Mouse (Mus musculus) neural tube, embryonic 15.5 days (tissue): ENCODE measurements around the gene Xlr3a. TPM values are rescaled to one million over a fixed set of nuclear protein-coding genes. Genes with fewer than 3 reads are reported as not detected.
"Not testable (repeated sequence)": the region's sequence is repeated elsewhere in the genome, so short reads cannot be mapped to it uniquely, and the experiment has no call there.

Source experiments
- ATAC-seq: fragments of 200-750 bp; cut with Nextera tagmentation; 2 replicates; pipeline ENCODE4 v1.8.0; 2017; ENCODE audit warnings: mild to moderate bottlenecking, moderate TSS enrichment, moderate library complexity; ENCODE audit not compliant: low FRiP score
- H3K27ac ChIP-seq: fragments of 300-500 bp; sonication (generic); replicated peaks from 2 replicates; pipeline ENCODE4 v1.5.1; 2015; ENCODE audit warnings: mild to moderate bottlenecking, inconsistent platforms
- H3K27me3 ChIP-seq: fragments of 300-500 bp; sonication (generic); replicated peaks from 2 replicates; pipeline ENCODE4 v1.6.1; 2015; ENCODE audit warnings: inconsistent platforms
- H3K36me3 ChIP-seq: fragments of 300-500 bp; sonication (generic); 2 replicates; pipeline ENCODE4 v1.6.1; 2015; ENCODE audit warnings: inconsistent platforms
- H3K4me1 ChIP-seq: fragments of 300-500 bp; sonication (generic); 2 replicates; pipeline ENCODE4 v1.6.1; 2015; ENCODE audit warnings: inconsistent platforms
- H3K4me2 ChIP-seq: fragments of 300-500 bp; sonication (generic); 2 replicates; pipeline ENCODE4 v1.6.1; 2015; ENCODE audit warnings: inconsistent platforms, mild to moderate bottlenecking, moderate library complexity
- H3K4me3 ChIP-seq: fragments of 300-500 bp; sonication (generic); replicated peaks from 2 replicates; pipeline ENCODE4 v1.5.1; 2015; ENCODE audit warnings: mild to moderate bottlenecking, inconsistent platforms
- H3K9ac ChIP-seq: fragments of 300-500 bp; sonication (generic); replicated peaks from 2 replicates; pipeline ENCODE4 v1.6.1; 2015; ENCODE audit warnings: mild to moderate bottlenecking, inconsistent platforms
- H3K9me3 ChIP-seq: fragments of 300-500 bp; sonication (generic); replicated peaks from 2 replicates; pipeline ENCODE4 v1.6.1; 2016; ENCODE audit warnings: inconsistent platforms
- WGBS: fragments of 180-500 bp; shearing (Covaris S2); methylation state at CpG from one replicate; pipeline ENCODE4 v1.1.7; 2015; ENCODE audit warnings: mixed read lengths; 5-methylcytosine and 5-hydroxymethylcytosine counted together
- polyA plus RNA-seq: library from polyadenylated mRNA; unstranded; fragments of >200 nt; fragmentation: Nextera tagmentation; extraction: Ambion mirVana; gene quantifications from 2 replicates; pipeline ENCODE4 v1.2.1, GENCODE M21; 2015

Gene Xlr3a
- polyA plus RNA-seq = 4.2 TPM in 2 replicates

DNA sequence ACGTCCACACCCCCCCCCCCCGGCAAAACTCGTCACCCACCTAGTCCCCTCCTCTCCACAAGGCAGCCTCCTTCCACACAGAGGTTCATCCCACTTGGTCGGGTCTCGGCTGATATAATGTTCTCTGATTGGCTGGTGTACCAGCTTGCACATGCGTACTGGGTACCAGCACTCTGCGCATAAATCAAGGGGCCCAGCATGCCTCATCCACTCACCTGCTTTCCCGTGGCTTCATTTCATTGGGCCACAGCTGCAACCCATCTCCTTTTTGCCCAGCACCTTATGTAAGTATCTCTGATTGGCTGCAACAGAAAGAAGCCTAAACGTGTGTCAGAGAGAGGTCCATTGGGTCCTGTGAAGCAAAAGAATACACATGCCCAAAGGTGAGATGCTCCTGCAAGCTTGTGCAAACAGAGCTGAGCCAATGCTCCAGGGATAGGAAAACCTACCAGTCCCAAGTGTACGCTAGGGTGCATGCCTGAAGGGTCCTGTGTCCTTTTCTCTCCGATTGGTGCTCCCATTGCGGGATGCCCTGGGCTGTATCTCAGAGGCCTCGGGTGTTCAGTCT is at the start of gene Xlr3a:
Xlr3a (minus strand) TSS at position 155 of the 568 bp plus-strand sequence.
- not testable (repeated sequence) for ATAC-seq, H3K4me3 ChIP-seq, H3K4me2 ChIP-seq, H3K9me3 ChIP-seq, H3K4me1 ChIP-seq, H3K27ac ChIP-seq, H3K9ac ChIP-seq, H3K27me3 ChIP-seq, H3K36me3 ChIP-seq
- 66% methylated on average over 13 of the region's 13 CpGs for WGBS

DNA sequence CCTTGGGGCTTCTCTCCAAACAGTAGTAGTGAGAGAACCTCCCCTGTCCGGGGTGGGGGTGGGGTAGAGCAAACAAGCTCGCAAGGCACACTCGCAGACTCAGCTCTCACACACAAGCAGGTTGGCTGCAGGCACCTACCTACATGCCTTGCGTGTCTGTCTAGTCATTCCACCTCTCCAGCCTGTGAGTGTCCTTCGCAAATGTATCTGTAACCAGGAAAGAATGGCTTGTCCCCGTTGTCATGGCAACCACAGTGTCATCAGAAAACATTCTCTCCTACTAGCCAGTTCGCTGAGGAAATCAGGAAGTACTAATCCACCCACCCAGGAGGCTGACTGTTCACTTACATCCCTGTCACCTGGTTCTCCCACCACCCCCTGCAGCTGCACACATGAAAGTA is 46.3 kb upstream of the Xlr3a start:
- not testable (repeated sequence) for H3K9ac ChIP-seq, H3K4me1 ChIP-seq, H3K27me3 ChIP-seq, H3K4me2 ChIP-seq, H3K27ac ChIP-seq, H3K4me3 ChIP-seq, H3K9me3 ChIP-seq, H3K36me3 ChIP-seq
- no CpG with 5 or more reads among the region's 7 CpGs for WGBS
- peak; percentile 73 for ATAC-seq

DNA sequence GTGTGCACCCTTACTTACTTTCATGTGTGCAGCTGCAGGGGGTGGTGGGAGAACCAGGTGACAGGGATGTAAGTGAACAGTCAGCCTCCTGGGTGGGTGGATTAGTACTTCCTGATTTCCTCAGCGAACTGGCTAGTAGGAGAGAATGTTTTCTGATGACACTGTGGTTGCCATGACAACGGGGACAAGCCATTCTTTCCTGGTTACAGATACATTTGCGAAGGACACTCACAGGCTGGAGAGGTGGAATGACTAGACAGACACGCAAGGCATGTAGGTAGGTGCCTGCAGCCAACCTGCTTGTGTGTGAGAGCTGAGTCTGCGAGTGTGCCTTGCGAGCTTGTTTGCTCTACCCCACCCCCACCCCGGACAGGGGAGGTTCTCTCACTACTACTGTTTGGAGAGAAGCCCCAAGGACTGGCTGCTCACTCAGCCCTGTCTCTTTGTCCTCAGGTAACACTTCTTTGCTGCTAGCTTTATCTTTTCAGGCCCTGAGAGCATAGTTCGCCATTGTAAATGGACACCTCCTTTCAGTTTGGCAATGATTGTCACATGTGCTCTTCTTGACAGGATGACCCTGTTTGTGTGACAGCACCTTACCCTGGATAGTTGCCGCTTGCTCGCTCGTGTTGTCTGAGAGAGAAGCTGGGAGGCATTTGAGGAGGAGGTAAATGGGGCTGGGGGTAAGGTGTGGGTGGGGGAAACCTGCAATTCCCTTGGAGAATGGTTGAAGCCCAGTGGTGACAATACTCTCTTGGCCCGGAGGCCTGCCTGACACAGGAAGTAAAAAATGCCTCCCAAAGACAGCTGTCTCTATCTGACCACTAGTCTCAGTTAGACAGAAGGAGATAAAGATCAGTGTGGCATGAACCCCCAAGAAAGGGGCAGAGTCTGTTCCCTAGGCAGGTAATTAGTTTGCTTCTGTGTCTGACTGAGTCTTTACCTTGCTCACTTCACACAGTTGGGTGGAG is 26.2 kb upstream of the Xlr3a start:
- H3K4me3 ChIP-seq, H3K4me1 ChIP-seq, H3K9ac ChIP-seq, H3K36me3 ChIP-seq, H3K27ac ChIP-seq, H3K4me2 ChIP-seq, H3K27me3 ChIP-seq, H3K9me3 ChIP-seq: not testable (repeated sequence)
- ATAC-seq = peak; percentile 76
- WGBS = no CpG with 5 or more reads among the region's 12 CpGs

DNA sequence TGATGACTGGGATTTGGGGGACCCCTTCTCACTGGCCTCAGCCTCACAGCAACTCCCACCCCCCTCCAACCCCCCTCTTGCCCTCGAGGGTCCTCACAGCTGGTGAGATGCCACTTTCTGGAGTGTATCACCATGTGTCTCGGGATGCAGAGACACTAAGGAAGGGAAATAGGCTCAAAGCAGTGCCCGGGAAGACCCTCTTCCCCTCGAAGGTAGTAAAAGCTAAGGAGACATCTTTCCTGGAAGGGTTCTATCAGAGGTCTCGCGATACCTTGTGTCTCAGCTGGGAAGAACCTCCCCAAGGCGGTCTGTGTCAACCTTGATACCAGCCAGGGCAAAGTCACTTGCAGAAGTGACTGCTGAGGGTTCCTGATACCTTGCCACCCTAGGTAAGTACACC is 19.9 kb upstream of the Xlr3a start, which contains the start of gene Gm14685:
Gm14685 (plus strand) TSS at position 301 of the 400 bp plus-strand sequence.
- not testable (repeated sequence) for H3K4me3 ChIP-seq, H3K9ac ChIP-seq, H3K9me3 ChIP-seq, H3K4me1 ChIP-seq, H3K27ac ChIP-seq, H3K36me3 ChIP-seq, H3K4me2 ChIP-seq, ATAC-seq, H3K27me3 ChIP-seq
- WGBS = no CpG with 5 or more reads among the region's 7 CpGs

DNA sequence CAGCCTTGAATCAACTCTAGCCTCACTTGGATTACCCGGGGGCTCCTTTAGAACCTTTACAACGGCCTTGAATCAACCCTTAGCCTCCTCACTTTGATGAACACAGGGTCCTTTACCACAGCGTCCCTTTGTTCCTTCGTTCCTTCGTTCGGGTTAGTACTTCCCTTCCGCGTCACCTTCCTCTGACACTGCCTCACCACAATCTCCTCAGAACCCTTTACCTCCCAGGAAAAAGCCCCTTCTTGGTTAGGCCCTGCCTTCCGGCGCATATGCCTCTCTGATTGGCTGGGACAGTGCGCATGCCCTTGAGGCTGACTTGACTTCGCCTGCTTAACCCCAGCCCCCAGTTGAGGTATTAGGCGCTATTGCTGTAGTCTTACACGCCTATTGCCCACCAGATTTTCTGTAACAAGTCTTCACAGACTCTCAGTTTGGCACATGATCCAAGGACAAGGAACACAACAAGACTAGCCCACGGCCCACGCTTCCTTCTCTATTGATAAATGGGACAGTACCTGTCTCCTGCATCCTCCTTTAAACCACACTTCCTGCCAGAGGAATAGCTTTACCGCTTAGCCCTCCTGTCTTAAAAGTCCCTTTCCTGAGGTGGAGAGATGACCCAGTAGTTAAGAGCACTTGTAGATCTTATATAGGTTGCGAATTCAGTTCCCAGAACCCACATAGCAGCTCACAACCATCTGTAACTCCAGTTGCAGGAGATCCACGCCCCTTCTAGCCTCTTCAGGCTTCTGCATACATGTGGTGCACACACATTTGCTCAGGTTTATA is 14.4 kb downstream of the Xlr3a start, which contains the start of gene Xlr4a:
Xlr4a (minus strand) TSS at position 212 of the 789 bp plus-strand sequence.
- not testable (repeated sequence) for H3K4me3 ChIP-seq, H3K4me1 ChIP-seq, H3K27ac ChIP-seq, H3K36me3 ChIP-seq, H3K9ac ChIP-seq, H3K4me2 ChIP-seq, ATAC-seq, H3K9me3 ChIP-seq, H3K27me3 ChIP-seq
- WGBS = 86% methylated on average over 18 of the region's 19 CpGs

DNA sequence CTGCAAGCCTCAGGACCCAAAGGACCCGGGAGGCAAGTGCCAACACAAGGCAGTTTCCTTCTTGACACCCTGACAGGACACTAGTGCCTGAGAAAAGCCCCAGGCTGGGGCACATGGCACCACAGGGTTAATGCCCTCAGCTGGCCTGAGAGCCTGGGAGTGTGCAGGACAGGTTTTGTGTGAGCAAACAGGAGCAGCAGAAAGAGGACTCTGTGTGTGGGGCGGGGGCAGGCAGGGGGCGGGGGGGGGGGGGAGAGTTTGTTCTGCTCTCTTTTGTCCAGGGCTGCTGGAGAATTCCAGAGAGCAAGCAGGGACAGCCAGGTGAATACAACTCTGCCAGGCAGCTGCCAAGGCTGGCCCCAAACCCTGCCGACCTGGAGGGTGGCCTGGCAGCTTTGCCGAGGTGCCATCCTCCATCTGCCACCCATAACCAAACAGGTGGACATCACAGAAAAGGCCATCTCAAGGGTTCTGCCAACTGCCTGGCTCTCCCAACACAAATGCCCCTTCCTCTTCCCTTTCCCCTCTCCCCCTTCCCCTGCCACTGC is 30.1 kb downstream of the Xlr3a start:
- H3K9me3 ChIP-seq, ATAC-seq, H3K27me3 ChIP-seq, H3K4me2 ChIP-seq, H3K27ac ChIP-seq, H3K9ac ChIP-seq, H3K4me3 ChIP-seq, H3K36me3 ChIP-seq: not testable (repeated sequence)
- H3K4me1 ChIP-seq = 0 out of 2 replicates have a peak, but pooled peaks cover 10% of the 10 kb centered on the region
- no CpG with 5 or more reads among the region's 5 CpGs for WGBS

DNA sequence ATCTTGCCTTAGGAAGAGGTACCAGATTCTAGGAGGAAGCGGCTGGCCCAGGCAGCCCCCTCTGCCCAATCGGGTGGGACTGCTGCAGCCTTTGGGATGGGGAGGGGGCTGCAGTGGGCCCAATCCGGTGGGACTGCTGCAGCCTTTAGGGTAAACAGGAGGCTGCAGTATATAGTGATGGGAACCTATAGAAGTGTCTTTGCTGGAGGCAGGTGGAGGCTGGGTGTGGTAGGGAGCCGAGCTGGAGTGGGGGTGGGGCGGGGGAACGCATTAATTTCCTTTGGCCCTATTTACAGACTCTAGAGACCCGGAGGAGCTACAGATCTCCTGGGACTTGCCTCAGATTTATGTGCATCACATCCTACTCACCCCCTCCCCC is 32.5 kb downstream of the Xlr3a start, which contains the start of gene Pnma3:
Pnma3 (plus strand) TSS at position 373 of the 379 bp plus-strand sequence.
- H3K27ac ChIP-seq = peak within 1 kb of the TSS; percentile 24; the same call in 1 of the 2 replicates
- 33% methylated on average over 7 of the region's 7 CpGs for WGBS

DNA sequence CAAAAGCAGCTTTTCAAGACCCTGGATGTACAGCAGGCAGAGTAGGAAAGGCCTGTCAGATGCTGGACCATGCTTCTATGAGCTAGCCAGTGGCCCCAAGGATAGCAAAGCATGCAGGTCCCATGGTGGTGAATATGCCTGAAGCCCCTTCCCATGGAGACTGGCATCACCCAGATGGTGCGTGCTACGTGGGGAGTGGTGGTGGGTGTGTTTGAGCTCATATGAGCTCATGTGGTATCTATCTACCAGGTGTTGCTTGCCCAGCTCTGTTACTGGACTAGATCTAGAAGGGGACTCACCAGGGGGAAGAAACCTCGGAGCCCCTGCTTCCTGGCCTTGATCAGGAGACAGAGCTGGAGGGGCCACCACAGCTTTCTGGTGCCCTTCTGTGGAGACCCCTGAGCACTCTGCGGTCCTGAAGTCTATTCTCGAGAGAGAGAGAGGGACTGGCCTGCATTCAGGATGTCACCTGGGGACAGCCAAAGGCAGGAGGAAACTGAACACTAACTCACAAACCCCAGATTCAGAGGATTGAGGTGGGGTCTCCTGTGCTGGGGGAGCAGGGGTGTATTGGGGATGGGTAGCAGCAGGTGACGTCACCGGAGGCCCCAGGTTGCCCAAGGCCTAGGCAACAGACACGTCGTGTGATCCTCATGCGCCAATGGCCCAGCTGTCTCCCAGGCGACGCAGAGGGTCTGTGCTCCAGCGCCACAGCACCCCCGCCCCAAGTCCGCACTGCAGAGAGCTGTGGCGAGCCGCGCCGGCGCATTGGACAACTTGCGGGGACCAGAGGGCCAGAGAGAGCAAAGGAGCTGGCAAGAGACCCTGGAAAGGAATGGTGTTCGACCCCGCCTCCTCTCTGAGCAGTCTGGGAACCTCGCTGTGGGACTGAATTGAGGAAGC is 33.1 kb downstream of the Xlr3a start:
- 0 out of 2 replicates have a peak, but pooled peaks cover 10% of the 10 kb centered on the region for H3K4me1 ChIP-seq
- no peaks in the 10 kb centered on the region for H3K27me3 ChIP-seq
- H3K27ac ChIP-seq = peak overlapping the region; percentile 24; the same call in 1 of the 2 replicates
- no peaks in the 10 kb centered on the region for H3K9me3 ChIP-seq
- 29% methylated on average over 24 of the region's 24 CpGs for WGBS
- H3K9ac ChIP-seq = peak overlapping the region; percentile 45
- H3K4me3 ChIP-seq = peak overlapping the region; percentile 43
- no peaks in the 10 kb centered on the region for H3K36me3 ChIP-seq
- ATAC-seq = peak; percentile 95
- peak overlapping the region; percentile 65 for H3K4me2 ChIP-seq

More for the DNA sequence above, 32.5 kb downstream of the Xlr3a start, which contains the start of gene Pnma3:
- no peaks in the 10 kb centered on the region for H3K36me3 ChIP-seq
- peak within 1 kb of the TSS; percentile 45 for H3K9ac ChIP-seq
- ATAC-seq = peak; percentile 72
- H3K9me3 ChIP-seq = no peaks in the 10 kb centered on the region
- no peaks in the 10 kb centered on the region for H3K27me3 ChIP-seq
- H3K4me2 ChIP-seq = peak within 1 kb of the TSS; percentile 65
- H3K4me1 ChIP-seq = 0 out of 2 replicates have a peak, but pooled peaks cover 10% of the 10 kb centered on the region
- H3K4me3 ChIP-seq = peak within 1 kb of the TSS; percentile 43

DNA sequence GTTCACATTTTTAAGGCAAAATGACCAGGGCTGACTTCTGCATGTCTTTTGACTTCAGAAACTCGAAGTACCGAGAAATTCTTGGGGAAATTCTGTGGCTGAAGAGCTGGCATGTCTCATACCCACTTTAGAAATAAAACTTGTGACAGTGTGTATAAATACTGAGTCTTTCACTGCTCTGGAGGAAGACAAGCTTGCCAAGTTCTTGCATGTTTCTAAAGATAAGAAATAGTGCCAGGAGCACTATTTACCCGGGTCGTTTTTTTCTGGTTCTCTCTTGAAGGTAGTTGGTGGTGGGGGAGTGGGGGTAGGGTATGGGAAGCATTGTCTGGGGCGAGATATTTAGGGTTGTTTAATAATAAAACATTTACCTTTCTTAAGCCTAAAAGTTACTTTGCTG is 34.6 kb downstream of the Xlr3a start:
- no peak overlapping the region for H3K9ac ChIP-seq
- no peaks in the 10 kb centered on the region for H3K27me3 ChIP-seq
- WGBS = 52% methylated on average over 5 of the region's 5 CpGs
- no peak overlapping the region for H3K4me2 ChIP-seq
- no peaks in the 10 kb centered on the region for H3K9me3 ChIP-seq
- H3K27ac ChIP-seq = no peak overlapping the region
- H3K4me1 ChIP-seq = 0 out of 2 replicates have a peak, but pooled peaks cover 10% of the 10 kb centered on the region
- ATAC-seq = no peak
- H3K4me3 ChIP-seq = no peak overlapping the region
- no peaks in the 10 kb centered on the region for H3K36me3 ChIP-seq

DNA sequence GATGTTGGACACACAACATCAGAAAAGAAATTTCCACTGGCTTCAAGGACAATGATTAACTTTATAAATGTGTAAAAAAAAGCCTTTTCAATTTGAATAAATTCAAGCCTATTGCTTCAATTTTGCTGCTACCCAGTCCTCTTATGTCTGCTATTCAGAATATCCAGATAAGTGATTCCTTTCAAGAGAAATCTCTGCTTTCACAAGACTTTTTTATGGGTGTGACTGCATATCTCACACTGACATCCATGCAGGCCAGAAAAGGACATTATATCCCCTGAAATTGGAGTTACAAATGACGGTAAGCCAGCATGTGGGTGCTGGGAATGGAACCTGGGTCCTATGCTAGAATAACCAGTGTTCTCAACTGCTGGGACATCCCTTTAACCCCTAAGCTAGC is 35.4 kb downstream of the Xlr3a start:
- H3K36me3 ChIP-seq = no peaks in the 10 kb centered on the region
- H3K4me2 ChIP-seq = no peak overlapping the region
- no peaks in the 10 kb centered on the region for H3K9me3 ChIP-seq
- WGBS = 72% methylated on average over 1 of the region's 1 CpGs
- no peak overlapping the region for H3K27ac ChIP-seq
- 0 out of 2 replicates have a peak, but pooled peaks cover 10% of the 10 kb centered on the region for H3K4me1 ChIP-seq
- no peaks in the 10 kb centered on the region for H3K27me3 ChIP-seq
- no peak overlapping the region for H3K4me3 ChIP-seq
- H3K9ac ChIP-seq = no peak overlapping the region
- ATAC-seq = no peak
